Mouse (Mus musculus): ENCODE results near the gene Noc2l.

The Noc2l gene

GRCm38 (mm10) chr4:156217022-156217669, 18.7 kb upstream of the Noc2l start:
- DNase-seq = no peak

- no peak for DNase-seq
Observed at GRCm38 (mm10) chr4:156217838-156218237, 18.0 kb upstream of the Noc2l start.

GRCm38 (mm10) chr4:156219936-156220335, 15.9 kb upstream of the Noc2l start:
- no peak for DNase-seq

GRCm38 (mm10) chr4:156224276-156224675, 11.5 kb upstream of the Noc2l start:
- no peak for DNase-seq

- DNase-seq = peak; percentile 30
Observed at GRCm38 (mm10) chr4:156227752-156228392, 7.9 kb upstream of the Noc2l start.

GRCm38 (mm10) chr4:156228393-156229024, 7.3 kb upstream of the Noc2l start:
- DNase-seq = no peak

GRCm38 (mm10) chr4:156234021-156234501, 1.7 kb upstream of the Noc2l start:
- no peak for DNase-seq

- DNase-seq = peak; percentile 85
Observed at GRCm38 (mm10) chr4:156234701-156235213, 1.1 kb upstream of the Noc2l start, which contains the start of gene Plekhn1. Gene Plekhn1, minus strand, starts transcription at chr4:156234857.

GRCm38 (mm10) chr4:156235360-156235770, 445 bp upstream of the Noc2l start:
- DNase-seq = no peak

- DNase-seq = no peak
Observed at GRCm38 (mm10) chr4:156236651-156237447, 1.0 kb downstream of the Noc2l start.

GRCm38 (mm10) chr4:156249567-156249966, 13.8 kb downstream of the Noc2l start:
- no peak for DNase-seq

- no peak for DNase-seq
Observed at GRCm38 (mm10) chr4:156251081-156251480, 15.3 kb downstream of the Noc2l start.

GRCm38 (mm10) chr4:156252140-156252539, 16.3 kb downstream of the Noc2l start:
- DNase-seq = no peak

GRCm38 (mm10) chr4:156252619-156253018, 16.8 kb downstream of the Noc2l start:
- DNase-seq = no peak

GRCm38 (mm10) chr4:156253043-156253442, 17.2 kb downstream of the Noc2l start:
- no peak for DNase-seq

GRCm38 (mm10) chr4:156254361-156255077, 18.7 kb downstream of the Noc2l start:
- no peak for DNase-seq

GRCm38 (mm10) chr4:156255078-156255839, 19.4 kb downstream of the Noc2l start, which contains the start of gene Samd11:
Gene Samd11, minus strand, starts transcription at chr4:156255657.
- DNase-seq = no peak
